Mouse (Mus musculus) intestine, embryonic 16.5 days (tissue): Measurements from ENCODE around the gene Tnrc18. TPM values are rescaled to one million over a fixed set of nuclear protein-coding genes. Genes with fewer than 3 reads are reported as not detected.

Source experiments
- ATAC-seq: fragments of 200-750 bp; cut with Nextera tagmentation; 2 replicates; pipeline ENCODE4 v1.8.0; 2017; ENCODE audit warnings: moderate TSS enrichment, moderate library complexity
- H3K27ac ChIP-seq: fragments of 300-500 bp; sonication (generic); 2 replicates; pipeline ENCODE4 v1.5.1; 2014; ENCODE audit warnings: mild to moderate bottlenecking, low read length
- H3K27me3 ChIP-seq: fragments of 300-500 bp; sonication (generic); replicated peaks from 2 replicates; pipeline ENCODE4 v1.6.1; 2014; ENCODE audit warnings: low read length, control low read depth, mixed read lengths; ENCODE audit not compliant: control insufficient read depth, insufficient read depth
- H3K36me3 ChIP-seq: fragments of 300-500 bp; sonication (generic); 2 replicates; pipeline ENCODE4 v1.6.1; 2014; ENCODE audit warnings: low read length, control low read depth; ENCODE audit not compliant: control insufficient read depth, insufficient read depth
- H3K4me1 ChIP-seq: fragments of 300-500 bp; sonication (generic); 2 replicates; pipeline ENCODE4 v1.6.1; 2014; ENCODE audit warnings: low read length, control low read depth, mixed read lengths; ENCODE audit not compliant: control insufficient read depth, insufficient read depth
- H3K4me2 ChIP-seq: fragments of 300-500 bp; sonication (generic); 2 replicates; pipeline ENCODE4 v1.6.1; 2014; ENCODE audit warnings: low read depth, low read length, control low read depth
- H3K4me3 ChIP-seq: fragments of 300-500 bp; sonication (generic); 2 replicates; pipeline ENCODE4 v1.5.1; 2014; ENCODE audit warnings: mild to moderate bottlenecking, low read length
- H3K9ac ChIP-seq: fragments of 300-500 bp; sonication (generic); 2 replicates; pipeline ENCODE4 v1.6.1; 2014; ENCODE audit warnings: low read depth, low read length
- H3K9me3 ChIP-seq: fragments of 300-500 bp; sonication (generic); 2 replicates; pipeline ENCODE4 v1.6.1; 2016; ENCODE audit warnings: low read length, control low read depth; ENCODE audit not compliant: control insufficient read depth
- WGBS: fragments of 180-500 bp; shearing (Covaris S2); extraction: QIAGEN DNeasy Blood & Tissue Kit; methylation state at CpG from one replicate; pipeline ENCODE4 v1.1.7; 2014; 5-methylcytosine and 5-hydroxymethylcytosine counted together
- polyA plus RNA-seq: library from polyadenylated mRNA; unstranded; fragments of >200 nt; fragmentation: Nextera tagmentation; extraction: Ambion mirVana; gene quantifications from 2 replicates; pipeline ENCODE4 v1.2.1, GENCODE M21; 2015

Tnrc18 gene
- polyA plus RNA-seq, 1 experiment from 2014 or later = 10.5 TPM

DNA sequence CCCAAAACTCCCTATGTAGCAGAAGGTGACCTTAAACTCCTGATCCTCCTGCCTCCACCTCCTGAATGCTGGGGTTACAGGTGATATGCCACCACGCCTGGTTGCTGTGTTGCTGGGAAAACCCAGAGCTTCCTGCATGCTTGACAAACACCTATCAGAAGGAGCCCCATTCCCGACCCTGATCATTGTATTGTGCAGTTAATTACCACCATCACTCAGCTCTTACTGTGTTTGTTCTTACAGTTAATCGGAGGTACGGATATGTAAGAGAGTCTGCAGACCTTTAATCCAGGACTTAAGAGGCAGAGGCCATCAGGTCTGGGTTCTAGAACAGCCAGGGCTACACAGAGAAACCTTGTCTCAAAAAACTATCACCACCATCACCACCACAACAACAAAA is 18.2 kb downstream of the Tnrc18 start:
- Histone ChIP-seq H3K27me3 (no peaks in the 10 kb centered on the region), H3K4me1 (peaks cover 34% of the 10 kb centered on the region), H3K36me3 (no peaks in the 10 kb centered on the region), H3K4me2 (no peak overlapping the region), H3K27ac (no peak overlapping the region), H3K9me3 (no peaks in the 10 kb centered on the region), H3K4me3 (no peak overlapping the region), H3K9ac (no peak overlapping the region)
- WGBS = 55% methylated on average over 4 of the region's 4 CpGs
- no peak for ATAC-seq

DNA sequence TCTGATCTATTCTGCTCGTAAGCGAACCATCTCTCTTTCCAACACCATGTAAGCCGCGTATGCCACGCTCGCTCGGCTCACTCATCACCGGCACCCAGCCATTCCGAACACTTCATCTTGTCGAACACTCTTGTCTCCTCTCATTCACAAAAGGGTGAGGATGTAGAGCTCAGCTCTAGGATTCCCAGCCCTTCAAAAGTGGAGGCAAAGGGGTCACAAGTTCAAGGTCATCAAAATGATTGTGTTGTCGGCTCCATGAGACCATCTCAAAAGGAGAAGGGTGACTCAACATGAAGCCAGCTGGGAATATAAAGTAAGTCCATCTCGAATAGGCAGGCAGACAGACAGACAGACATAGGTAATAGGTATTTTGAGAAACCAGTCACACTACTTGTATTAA is 19.3 kb downstream of the Tnrc18 start:
- Histone ChIP-seq H3K9ac (no peak overlapping the region), H3K36me3 (no peaks in the 10 kb centered on the region), H3K4me3 (no peak overlapping the region), H3K27ac (no peak overlapping the region), H3K4me1 (peaks cover 36% of the 10 kb centered on the region), H3K27me3 (no peaks in the 10 kb centered on the region), H3K4me2 (no peak overlapping the region), H3K9me3 (no peaks in the 10 kb centered on the region)
- ATAC-seq = no peak
- 86% methylated on average over 12 of the region's 12 CpGs for WGBS

DNA sequence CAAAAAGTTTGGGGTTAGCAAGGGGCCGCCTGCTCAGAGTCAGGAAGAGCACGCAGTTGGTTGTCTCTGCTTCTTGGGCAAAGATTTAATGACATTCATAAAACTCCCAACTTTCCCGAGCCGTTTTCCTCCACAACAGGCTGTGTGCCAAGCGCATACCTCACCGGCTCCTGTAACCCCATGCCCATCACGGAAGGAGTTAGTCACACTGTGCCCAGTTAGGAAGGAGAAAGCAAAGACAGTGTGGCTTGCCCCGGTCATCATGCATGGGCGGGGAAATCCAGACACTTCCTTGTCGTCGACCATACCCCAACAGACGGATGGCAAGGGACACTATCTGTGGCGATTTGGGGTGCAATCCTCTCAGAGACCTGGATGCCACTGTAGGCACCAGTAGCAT is 19.8 kb downstream of the Tnrc18 start:
- H3K36me3 ChIP-seq = no peaks in the 10 kb centered on the region
- no peak overlapping the region for H3K4me2 ChIP-seq
- H3K9ac ChIP-seq = no peak overlapping the region
- H3K9me3 ChIP-seq = no peaks in the 10 kb centered on the region
- 68% methylated on average over 13 of the region's 13 CpGs for WGBS
- H3K4me1 ChIP-seq = peaks cover 38% of the 10 kb centered on the region
- H3K4me3 ChIP-seq = no peak overlapping the region
- no peak overlapping the region for H3K27ac ChIP-seq
- ATAC-seq = no peak
- H3K27me3 ChIP-seq = no peaks in the 10 kb centered on the region

DNA sequence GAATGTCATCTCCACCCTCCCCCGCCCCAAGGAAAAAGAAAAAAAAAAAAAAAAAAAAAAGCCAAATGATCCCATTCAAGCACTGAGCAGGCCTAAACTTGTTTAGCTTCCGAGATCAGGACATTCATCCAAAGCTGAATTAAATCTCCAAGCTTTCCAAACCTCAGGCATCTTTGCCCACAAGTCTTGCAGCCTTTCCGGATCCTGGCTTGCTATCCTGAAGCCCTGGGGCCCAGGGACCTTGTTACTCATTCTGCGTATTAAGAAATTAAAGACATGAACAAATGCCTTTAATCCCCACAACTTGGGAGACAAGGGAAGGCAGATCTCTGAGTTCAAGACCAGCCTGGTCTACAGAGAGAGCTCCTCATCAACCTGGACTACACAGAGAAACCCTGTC is 20.5 kb downstream of the Tnrc18 start:
- Histone ChIP-seq H3K27me3 (no peaks in the 10 kb centered on the region), H3K4me1 (peaks cover 32% of the 10 kb centered on the region), H3K27ac (no peak overlapping the region), H3K9me3 (no peaks in the 10 kb centered on the region), H3K36me3 (no peaks in the 10 kb centered on the region), H3K4me2 (no peak overlapping the region), H3K4me3 (no peak overlapping the region), H3K9ac (no peak overlapping the region)
- WGBS = 89% methylated on average over 4 of the region's 4 CpGs
- no peak for ATAC-seq

DNA sequence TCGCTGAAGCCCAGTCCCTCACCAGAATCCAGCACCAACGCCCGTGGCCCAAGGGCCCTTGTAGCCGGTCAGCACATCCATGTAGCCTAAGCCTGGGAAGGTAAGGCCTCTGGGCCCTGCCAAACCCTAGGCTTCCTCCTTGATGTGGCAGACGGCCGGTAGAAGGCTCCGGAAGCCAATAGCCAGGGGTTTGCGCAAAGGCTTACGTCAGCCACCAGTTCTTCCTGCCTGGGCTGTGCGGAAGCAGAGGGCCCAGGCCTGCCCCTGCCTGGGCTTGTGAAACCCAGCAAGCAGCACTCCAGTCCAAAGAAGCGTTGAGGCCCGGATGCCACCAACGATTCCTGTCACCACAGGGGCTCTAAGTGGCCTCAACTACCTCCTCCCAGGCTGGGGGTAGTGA is 22.9 kb downstream of the Tnrc18 start:
- WGBS = 82% methylated on average over 13 of the region's 13 CpGs
- Histone ChIP-seq H3K36me3 (no peaks in the 10 kb centered on the region), H3K9ac (no peak overlapping the region), H3K27me3 (no peaks in the 10 kb centered on the region), H3K4me2 (no peak overlapping the region), H3K4me3 (no peak overlapping the region), H3K4me1 (peaks cover 17% of the 10 kb centered on the region), H3K9me3 (no peaks in the 10 kb centered on the region), H3K27ac (no peak overlapping the region)
- ATAC-seq = no peak

DNA sequence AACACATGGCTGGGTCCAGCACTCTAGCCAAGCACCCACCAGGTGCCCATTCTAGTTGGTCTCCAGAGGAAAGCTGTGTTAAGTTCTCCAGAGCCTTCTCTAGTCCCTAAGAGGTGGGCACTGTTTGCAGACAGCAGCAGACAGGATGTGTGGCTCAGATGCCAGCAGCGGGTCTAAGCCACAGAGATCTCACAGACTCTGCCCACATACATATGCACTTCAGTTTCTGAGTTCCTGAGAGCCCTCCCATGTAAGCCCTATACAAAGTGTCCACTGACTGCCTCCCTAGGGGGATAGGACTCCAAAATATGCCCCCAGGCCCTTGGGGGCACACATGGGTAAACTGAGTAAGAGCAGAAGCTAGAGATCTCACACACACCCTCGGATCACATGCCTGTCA is 23.3 kb downstream of the Tnrc18 start:
- H3K9me3 ChIP-seq = no peaks in the 10 kb centered on the region
- WGBS = 94% methylated on average over 2 of the region's 2 CpGs
- H3K4me1 ChIP-seq = peaks cover 14% of the 10 kb centered on the region
- no peak overlapping the region for H3K27ac ChIP-seq
- no peaks in the 10 kb centered on the region for H3K27me3 ChIP-seq
- H3K4me3 ChIP-seq = no peak overlapping the region
- no peak overlapping the region for H3K9ac ChIP-seq
- H3K36me3 ChIP-seq = no peaks in the 10 kb centered on the region
- ATAC-seq = no peak
- no peak overlapping the region for H3K4me2 ChIP-seq

DNA sequence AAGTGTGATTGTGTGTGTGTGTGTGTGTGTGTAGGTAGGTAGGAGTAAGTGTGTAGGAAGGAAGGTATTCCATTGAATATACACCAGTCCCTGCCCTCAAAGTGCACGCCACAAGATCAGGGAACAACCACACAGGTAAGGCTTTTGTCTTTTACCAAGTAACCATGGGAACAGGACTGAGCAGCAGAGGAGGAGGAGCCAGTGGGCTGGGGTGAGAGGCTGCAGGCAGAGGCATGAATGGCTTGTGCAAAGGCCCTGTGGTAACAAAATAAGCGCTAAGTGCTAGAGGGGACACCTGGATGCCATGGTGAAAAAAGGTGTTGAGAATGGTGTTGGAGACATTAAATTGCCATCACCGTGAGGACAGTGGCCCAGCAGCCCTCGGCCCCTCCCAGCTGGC is 24.9 kb downstream of the Tnrc18 start:
- Histone ChIP-seq H3K4me2 (no peak overlapping the region), H3K9me3 (peaks cover 7% of the 10 kb centered on the region; the same call in 1 of the 2 replicates), H3K9ac (no peak overlapping the region), H3K36me3 (peaks cover 14% of the 10 kb centered on the region), H3K4me3 (no peak overlapping the region), H3K27me3 (no peaks in the 10 kb centered on the region), H3K4me1 (peaks cover 5% of the 10 kb centered on the region), H3K27ac (no peak overlapping the region)
- no peak for ATAC-seq
- 99% methylated on average over 4 of the region's 4 CpGs for WGBS

DNA sequence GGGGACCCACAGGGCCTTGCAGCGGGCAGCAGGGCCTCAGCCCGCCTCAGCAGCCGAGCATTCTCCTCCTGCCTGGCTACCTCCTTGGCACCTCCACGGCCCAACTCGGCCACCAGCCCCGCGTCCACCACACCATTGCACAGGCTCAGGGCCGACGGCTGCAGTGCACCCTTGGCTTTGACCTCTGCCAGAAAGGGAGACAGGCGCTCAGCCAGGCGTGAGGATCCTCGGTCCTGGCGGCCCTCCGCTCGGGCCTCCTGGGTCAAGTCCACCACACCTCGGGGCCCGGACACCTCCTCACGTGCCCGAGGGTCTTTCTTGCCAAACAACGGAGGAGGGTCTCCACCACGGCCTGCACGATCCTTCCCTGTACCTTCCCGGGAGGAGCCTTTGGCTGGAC is 29.2 kb downstream of the Tnrc18 start:
- Histone ChIP-seq H3K4me3 (no peak overlapping the region), H3K36me3 (peaks cover 32% of the 10 kb centered on the region), H3K4me1 (peaks cover 12% of the 10 kb centered on the region), H3K4me2 (no peak overlapping the region), H3K9ac (no peak overlapping the region), H3K27ac (no peak overlapping the region), H3K9me3 (peaks cover 7% of the 10 kb centered on the region; the same call in 1 of the 2 replicates), H3K27me3 (no peaks in the 10 kb centered on the region)
- 96% methylated on average over 23 of the region's 23 CpGs for WGBS
- no peak for ATAC-seq

DNA sequence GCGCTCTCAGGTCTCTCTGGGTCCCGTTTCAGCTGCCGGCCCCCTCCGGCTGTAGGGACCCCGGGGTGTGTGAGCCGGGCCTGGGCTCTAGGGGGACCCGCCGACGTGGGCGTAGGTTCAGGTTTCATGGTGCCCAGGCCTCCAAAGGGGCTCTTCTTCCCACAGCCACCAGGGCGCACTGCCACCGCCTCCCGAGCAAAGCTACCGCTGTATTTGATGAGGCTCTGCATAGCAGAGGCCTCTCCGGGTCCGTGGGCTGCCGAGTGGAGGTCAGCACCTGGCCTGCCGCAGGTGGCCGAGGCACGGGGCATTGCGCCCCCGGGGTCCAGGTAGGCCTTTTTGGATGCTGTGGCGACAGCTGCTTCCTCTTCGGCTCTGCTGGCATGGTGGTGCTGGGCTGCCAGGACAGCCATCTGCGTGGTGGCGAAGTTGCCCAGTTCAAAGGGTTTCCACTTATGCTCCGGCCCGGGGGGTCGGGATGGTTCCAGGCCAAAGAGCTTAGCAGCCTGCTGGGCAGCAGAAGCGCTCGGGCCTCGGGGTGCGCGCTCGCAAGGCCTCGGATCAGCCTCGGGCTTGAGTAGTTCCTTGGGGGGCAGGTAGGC is 30.1 kb downstream of the Tnrc18 start:
- WGBS = 89% methylated on average over 37 of the region's 37 CpGs

DNA sequence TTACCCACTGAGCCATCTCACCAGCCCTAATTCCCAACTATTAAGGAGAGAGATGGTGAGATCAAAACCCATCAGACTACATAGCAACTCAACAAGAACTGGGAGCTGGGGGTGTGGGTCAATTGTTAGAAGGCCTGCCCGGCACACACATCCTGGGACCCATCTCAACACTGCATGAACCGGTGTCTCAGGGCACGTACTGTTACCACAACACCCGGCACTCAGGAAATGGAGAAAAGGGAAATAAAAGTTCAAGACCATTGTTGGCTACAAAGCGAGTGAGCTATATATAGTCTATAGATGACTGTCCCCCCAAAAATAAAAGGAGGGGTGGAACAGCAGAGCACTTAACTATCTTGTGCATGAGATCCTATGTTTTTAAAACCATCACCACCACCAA is 30.8 kb downstream of the Tnrc18 start:
- no peak for ATAC-seq
- peaks cover 7% of the 10 kb centered on the region; the same call in 1 of the 2 replicates for H3K9me3 ChIP-seq
- no peak overlapping the region for H3K9ac ChIP-seq
- H3K4me1 ChIP-seq = peaks cover 21% of the 10 kb centered on the region
- no peak overlapping the region for H3K27ac ChIP-seq
- WGBS = 91% methylated on average over 5 of the region's 5 CpGs
- no peak overlapping the region for H3K4me2 ChIP-seq
- H3K36me3 ChIP-seq = peaks cover 32% of the 10 kb centered on the region
- no peaks in the 10 kb centered on the region for H3K27me3 ChIP-seq
- H3K4me3 ChIP-seq = no peak overlapping the region

More for the DNA sequence above, 30.1 kb downstream of the Tnrc18 start:
- peaks cover 18% of the 10 kb centered on the region for H3K4me1 ChIP-seq
- peaks cover 32% of the 10 kb centered on the region for H3K36me3 ChIP-seq
- no peak overlapping the region for H3K4me2 ChIP-seq
- no peak overlapping the region for H3K27ac ChIP-seq
- no peak for ATAC-seq
- H3K9me3 ChIP-seq = peaks cover 7% of the 10 kb centered on the region; the same call in 1 of the 2 replicates
- no peak overlapping the region for H3K4me3 ChIP-seq
- no peaks in the 10 kb centered on the region for H3K27me3 ChIP-seq
- H3K9ac ChIP-seq = no peak overlapping the region
